Mouse (Mus musculus): ENCODE measurements around the gene Gpr176.

DNA sequence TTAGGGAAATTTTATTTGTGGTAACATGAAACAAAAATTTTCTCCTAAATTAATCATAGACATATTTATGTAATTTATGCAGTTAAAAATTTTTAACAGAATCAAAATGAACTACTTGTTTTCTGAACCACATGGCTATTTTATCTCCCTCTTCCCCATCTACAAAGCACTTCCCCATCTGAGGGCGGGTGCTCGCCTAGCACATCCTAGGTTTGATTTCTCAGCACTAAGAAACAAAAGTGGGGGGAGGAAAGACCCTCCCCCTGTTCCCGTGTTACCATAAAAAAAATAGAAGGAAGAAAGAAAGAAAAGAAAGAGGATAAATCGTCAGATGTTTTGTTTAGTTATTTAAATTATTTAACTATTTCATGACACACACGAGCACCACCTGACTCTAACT, 18.0 kb upstream of the Gpr176 start:
- TF ChIP-seq EP300 (IDR thresholded peaks at IDR 0.05; ENCODE audit: low read depth in 1 of 2, low read length in 2 of 2) (peak; percentile 13 to 52; a peak in 2 of 4 replicates), GATA1 (IDR thresholded peaks at IDR 0.05; ENCODE audit: low read depth, low read length) (peak; percentile 68), CTCF (IDR thresholded peaks at IDR 0.05 in 2 of 3, conservative IDR thresholded peaks at IDR 0.05 in 1 of 3; ENCODE audit: control insufficient read depth in 1 of 3, insufficient read depth in 1 of 3, low read depth in 2 of 3, low read length in 3 of 3, poor library complexity in 1 of 3, severe bottlenecking in 1 of 3) (no peak)
